Mouse (Mus musculus) thymus, adult 2 months (tissue): ENCODE data around the gene Atxn1. TPM values are rescaled to one million over a fixed set of nuclear protein-coding genes. Genes with fewer than 3 reads are reported as not detected.

Source experiments
- DNase-seq: peaks from one replicate; pipeline ENCODE4 v3.0.0; 2021
- H3K27ac ChIP-seq: fragments of 200-500 bp; 2 replicates; pipeline ENCODE4 v1.5.1; 2012; ENCODE audit warnings: low read length, control low read depth; ENCODE audit not compliant: control insufficient read depth, insufficient read depth
- H3K27me3 ChIP-seq: fragments of 200-500 bp; 2 replicates; pipeline ENCODE4 v1.6.1; 2012; ENCODE audit warnings: mild to moderate bottlenecking, low read length, moderate library complexity, mixed read lengths; ENCODE audit not compliant: control insufficient read depth, insufficient read depth
- H3K36me3 ChIP-seq: fragments of 200-500 bp; 2 replicates; pipeline ENCODE4 v1.6.1; 2012; ENCODE audit warnings: mild to moderate bottlenecking, low read length, moderate library complexity; ENCODE audit not compliant: control insufficient read depth, insufficient read depth
- H3K4me1 ChIP-seq: fragments of 200-500 bp; replicated peaks from 2 replicates; pipeline ENCODE4 v1.6.1; 2012; ENCODE audit warnings: low read length; ENCODE audit not compliant: control insufficient read depth, insufficient read depth
- H3K4me3 ChIP-seq: fragments of 200-500 bp; 2 replicates; pipeline ENCODE4 v1.5.1; 2012; ENCODE audit warnings: mild to moderate bottlenecking, low read length, control low read depth, moderate library complexity; ENCODE audit not compliant: control insufficient read depth, insufficient read depth
- CTCF ChIP-seq: fragments of 200-500 bp; IDR thresholded peaks from 2 replicates; pipeline ENCODE4 v1.5.1; 2012; ENCODE audit warnings: mild to moderate bottlenecking, control low read depth, low read length, moderate library complexity, borderline replicate concordance; ENCODE audit not compliant: control insufficient read depth, poor library complexity, insufficient read depth; ENCODE audit errors: extremely low read depth
- POLR2A ChIP-seq: fragments of 200-500 bp; IDR thresholded peaks from 2 replicates; pipeline ENCODE4 v1.6.1; 2012; ENCODE audit warnings: mild to moderate bottlenecking, low read length, control low read depth, moderate library complexity; ENCODE audit not compliant: control insufficient read depth, poor library complexity, insufficient read depth; ENCODE audit errors: extremely low read depth
- WGBS: fragments of 180-500 bp; shearing (Covaris S2); methylation state at CpG from one replicate; pipeline ENCODE4 v1.1.7; 2018; 5-methylcytosine and 5-hydroxymethylcytosine counted together
- polyA plus RNA-seq: library from polyadenylated mRNA; depleted of rRNA; stranded (reverse); fragments of >200 nt; gene quantifications from 2 replicates; pipeline ENCODE4 v1.2.3, GENCODE M21; 2012

Atxn1 gene
- polyA plus RNA-seq, 1 experiment, result 13.5 TPM

- Histone ChIP-seq H3K4me1 (no peaks in the 10 kb centered on the region), H3K27me3 (no peaks in the 10 kb centered on the region), H3K27ac (no peak overlapping the region), H3K4me3 (no peak overlapping the region), H3K36me3 (no peaks in the 10 kb centered on the region)
- WGBS, result 90% methylated on average over 3 of the region's 3 CpGs
- no peak for TF ChIP-seq CTCF
- no peak for TF ChIP-seq POLR2A
- no peak for DNase-seq
Observed at GRCm38 (mm10) chr13:45632133-45632532, 332.7 kb downstream of the Atxn1 start.

- no peak overlapping the region for H3K4me3 ChIP-seq
- 95% methylated on average over 12 of the region's 12 CpGs for WGBS
- no peaks in the 10 kb centered on the region for H3K27me3 ChIP-seq
- H3K4me1 ChIP-seq, result no peaks in the 10 kb centered on the region
- H3K36me3 ChIP-seq, result no peaks in the 10 kb centered on the region
- TF ChIP-seq CTCF (no peak), POLR2A (no peak)
- no peak overlapping the region for H3K27ac ChIP-seq
- no peak for DNase-seq
Observed at GRCm38 (mm10) chr13:45630518-45631290, 334.1 kb downstream of the Atxn1 start.

GRCm38 (mm10) chr13:45629750-45630149 is 335.1 kb downstream of the Atxn1 start:
- Histone ChIP-seq H3K36me3 (no peaks in the 10 kb centered on the region), H3K27ac (no peak overlapping the region), H3K4me1 (no peaks in the 10 kb centered on the region), H3K27me3 (no peaks in the 10 kb centered on the region), H3K4me3 (no peak overlapping the region)
- TF ChIP-seq CTCF (no peak), POLR2A (no peak)
- 100% methylated on average over 1 of the region's 1 CpGs for whole genome bisulfite sequencing
- DNase-seq, result no peak

- no peaks in the 10 kb centered on the region for H3K36me3 ChIP-seq
- H3K27me3 ChIP-seq, result no peaks in the 10 kb centered on the region
- no peak overlapping the region for H3K27ac ChIP-seq
- 96% methylated on average over 8 of the region's 8 CpGs for WGBS
- no peak overlapping the region for H3K4me3 ChIP-seq
- DNase-seq, result no peak
- H3K4me1 ChIP-seq, result no peaks in the 10 kb centered on the region
- no peak for TF ChIP-seq CTCF
Observed at GRCm38 (mm10) chr13:45628341-45628740, 336.5 kb downstream of the Atxn1 start.

- Histone ChIP-seq H3K4me3 (no peak overlapping the region), H3K27ac (no peak overlapping the region), H3K4me1 (no peaks in the 10 kb centered on the region), H3K36me3 (no peaks in the 10 kb centered on the region), H3K27me3 (no peaks in the 10 kb centered on the region)
- 92% methylated on average over 8 of the region's 8 CpGs for WGBS
- TF ChIP-seq POLR2A (no peak), CTCF (no peak)
- no peak for DNase-seq
Observed at GRCm38 (mm10) chr13:45627206-45627751, 337.5 kb downstream of the Atxn1 start.

GRCm38 (mm10) chr13:45625740-45626139 is 339.1 kb downstream of the Atxn1 start:
- Histone ChIP-seq H3K4me3 (no peak overlapping the region), H3K4me1 (no peaks in the 10 kb centered on the region), H3K27me3 (no peaks in the 10 kb centered on the region), H3K36me3 (no peaks in the 10 kb centered on the region), H3K27ac (no peak overlapping the region)
- no peak for DNase-seq
- 95% methylated on average over 5 of the region's 5 CpGs for WGBS
- TF ChIP-seq POLR2A (no peak), CTCF (no peak)
